Mouse (Mus musculus) ES-E14 (cell line): ENCODE data around the gene Aldh1l1. TPM values are rescaled to one million over a fixed set of nuclear protein-coding genes. Genes with fewer than 3 reads are reported as not detected.
A peak's percentile ranks its signal among the peaks of the same experiment; 100 is the strongest.

Experiments used
- DNase-seq: peaks from one replicate; pipeline ENCODE4 v3.0.0-alpha.2; 2013; ENCODE audit warnings: low read depth, low spot score
- H3K27ac ChIP-seq: 2 replicates; pipeline ENCODE4 v1.5.1; 2012; ENCODE audit warnings: low read depth, mild to moderate bottlenecking, low read length, moderate library complexity, mixed read lengths; ENCODE audit not compliant: poor library complexity, insufficient read depth, severe bottlenecking
- H3K36me3 ChIP-seq: 2 replicates; pipeline ENCODE4 v1.6.1; 2012; ENCODE audit warnings: mild to moderate bottlenecking, low read length, moderate library complexity, mixed read lengths; ENCODE audit not compliant: control insufficient read depth, poor library complexity, insufficient read depth, severe bottlenecking
- H3K4me1 ChIP-seq, 2 experiments: fragments of 150-350 bp in 1 of 2; sonication (generic) in 1 of 2; 2 replicates each; pipeline ENCODE4 v1.6.1; 2012; ENCODE audit warnings: low read length in 2 of 2, mild to moderate bottlenecking in 1 of 2, mixed read lengths in 1 of 2; ENCODE audit not compliant: control insufficient read depth in 2 of 2, insufficient read depth in 2 of 2, poor library complexity in 1 of 2
- H3K4me3 ChIP-seq, 2 experiments: fragments of 150-350 bp in 1 of 2; sonication (generic) in 1 of 2; 2 replicates each; pipeline ENCODE4 v1.5.1; 2012; ENCODE audit warnings: low read length in 2 of 2, low read depth in 1 of 2, mild to moderate bottlenecking in 1 of 2, mixed read lengths in 1 of 2; ENCODE audit not compliant: insufficient read depth in 1 of 2, poor library complexity in 1 of 2, severe bottlenecking in 1 of 2
- H3K9ac ChIP-seq: 2 replicates; pipeline ENCODE4 v1.6.1; 2012; ENCODE audit warnings: low read depth, mild to moderate bottlenecking, low read length, mixed read lengths; ENCODE audit not compliant: poor library complexity, insufficient read depth, severe bottlenecking
- H3K9me3 ChIP-seq: fragments of 150-350 bp; sonication (generic); 2 replicates; pipeline ENCODE4 v1.6.1; 2012; ENCODE audit warnings: low read depth, mild to moderate bottlenecking, low read length; ENCODE audit not compliant: control insufficient read depth, insufficient read depth
- CHD2 ChIP-seq: IDR thresholded peaks from 2 replicates; pipeline ENCODE4 v1.6.1; 2014; ENCODE audit warnings: mild to moderate bottlenecking, low read depth, low read length, inconsistent platforms
- HCFC1 ChIP-seq: IDR thresholded peaks from 2 replicates; pipeline ENCODE4 v1.6.1; 2012; ENCODE audit warnings: low read length, inconsistent platforms, borderline replicate concordance; ENCODE audit not compliant: insufficient read depth
- MAFK ChIP-seq: IDR thresholded peaks from 2 replicates; pipeline ENCODE4 v1.6.1; 2014; ENCODE audit warnings: mild to moderate bottlenecking, low read depth, low read length, inconsistent platforms; ENCODE audit not compliant: insufficient read depth
- ZC3H11A ChIP-seq: IDR thresholded peaks from 2 replicates; pipeline ENCODE4 v1.6.1; 2012; ENCODE audit warnings: low read depth, mild to moderate bottlenecking, inconsistent platforms, low read length, borderline replicate concordance
- ZNF384 ChIP-seq: IDR thresholded peaks from 2 replicates; pipeline ENCODE4 v1.6.1; 2012; ENCODE audit warnings: low read depth, low read length, inconsistent platforms
- in situ Hi-C, 2 experiments: fragments of 600-800 bp; cut with MboI; formaldehyde crosslinking; loops; one replicate each; pipeline ENCODE4 v1.15.1; 2025; ENCODE audit warnings: low sequenced_read_pairs in 2 of 2, inconsistent platforms in 1 of 2; ENCODE audit not compliant: unreplicated experiment in 2 of 2
- total RNA-seq: library from RNA; depleted of rRNA; stranded (reverse); fragments of 300-350 nt; gene quantifications from 2 replicates; pipeline ENCODE4 v1.2.3, GENCODE M21; 2012

Gene Aldh1l1
- total RNA-seq, 1 experiment = 3.9 TPM

DNA sequence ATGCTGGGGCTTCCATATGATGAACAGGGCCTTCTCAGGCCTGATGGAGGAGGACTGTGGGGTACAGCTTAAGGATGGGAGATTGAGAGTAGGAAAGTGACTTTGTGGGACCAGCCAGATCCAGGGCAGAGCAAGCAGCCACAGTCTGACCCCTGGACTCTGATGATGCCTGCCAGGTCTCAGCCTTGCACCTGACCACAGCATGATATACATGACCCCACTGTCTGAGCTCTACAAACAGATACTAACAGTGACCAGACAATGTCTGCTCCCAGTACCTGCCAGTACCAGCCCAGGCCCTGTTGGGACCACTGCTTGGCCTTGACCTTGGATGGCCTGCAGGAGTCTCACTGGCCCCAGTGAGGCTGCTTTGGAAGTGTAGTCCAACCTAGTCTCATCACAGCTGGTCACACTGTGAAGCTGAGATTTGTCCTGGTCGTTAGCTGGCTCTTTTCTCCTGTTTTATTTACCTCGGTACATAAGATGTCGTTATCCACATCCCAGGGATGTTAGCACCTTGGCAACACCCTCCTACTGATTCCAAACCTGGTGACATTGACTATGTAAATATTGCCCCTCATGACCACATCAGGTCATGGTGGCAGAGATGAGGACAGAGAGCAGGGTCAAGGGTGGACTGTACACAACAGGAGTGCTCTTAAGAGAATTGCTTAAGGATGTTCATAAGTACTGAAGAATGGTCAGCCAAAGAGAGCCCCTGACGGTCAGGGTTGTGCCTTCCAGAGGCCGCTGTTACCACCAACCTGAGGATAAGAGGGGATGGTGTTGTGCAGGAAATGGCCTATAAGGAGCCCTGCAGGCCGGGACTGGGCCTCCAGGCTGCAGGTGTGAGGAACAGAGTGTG is 71.8 kb downstream of the Aldh1l1 start:
- no peak overlapping the region for H3K9ac ChIP-seq
- H3K27ac ChIP-seq = no peak overlapping the region
- in situ Hi-C loops = loop anchor here in 1 of 2 experiments (25.0 kb wide), 1 partner anchor 896 kb away; no protein-coding TSS in a partner anchor
- DNase-seq = no peak
- TF ChIP-seq ZNF384 = no peak
- H3K9me3 ChIP-seq = no peaks in the 10 kb centered on the region
- H3K4me3 ChIP-seq = no peak overlapping the region
- no peaks in the 10 kb centered on the region; a peak in 1 of 4 replicates for H3K4me1 ChIP-seq
- H3K36me3 ChIP-seq = no peaks in the 10 kb centered on the region

DNA sequence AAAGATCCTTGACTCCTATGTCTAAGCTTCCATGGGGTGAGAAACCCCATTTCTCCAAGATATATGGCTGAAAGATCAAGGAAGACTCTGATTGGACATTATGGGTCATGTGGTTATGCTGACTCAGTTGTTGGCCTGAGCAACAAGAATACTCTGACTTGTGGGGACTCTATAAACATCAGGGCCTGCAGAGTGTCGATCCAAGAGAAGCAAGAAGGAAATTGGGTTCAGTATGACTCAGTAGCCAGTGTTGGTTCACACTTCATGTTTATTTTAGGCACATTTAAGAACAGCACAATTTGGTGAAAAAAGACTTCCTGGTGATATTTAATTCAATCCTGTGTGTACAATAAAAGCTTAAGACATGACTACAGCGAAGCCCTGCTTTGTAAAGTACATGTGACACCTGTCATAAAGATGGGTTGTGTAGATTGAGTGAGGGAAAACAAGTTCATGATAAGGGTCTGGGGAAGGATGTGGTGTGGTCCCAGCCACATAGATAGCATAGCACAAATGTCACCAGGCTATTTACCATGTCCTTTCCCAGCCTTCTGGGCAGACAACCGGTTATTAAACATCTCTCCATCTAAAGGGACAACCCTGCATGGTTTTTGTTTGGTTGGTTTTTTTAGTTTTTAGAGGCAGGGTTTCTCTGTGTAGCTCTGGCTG is 74.3 kb downstream of the Aldh1l1 start:
- no peaks in the 10 kb centered on the region; the same call in 1 of the 2 replicates for H3K36me3 ChIP-seq
- no peak for DNase-seq

DNA sequence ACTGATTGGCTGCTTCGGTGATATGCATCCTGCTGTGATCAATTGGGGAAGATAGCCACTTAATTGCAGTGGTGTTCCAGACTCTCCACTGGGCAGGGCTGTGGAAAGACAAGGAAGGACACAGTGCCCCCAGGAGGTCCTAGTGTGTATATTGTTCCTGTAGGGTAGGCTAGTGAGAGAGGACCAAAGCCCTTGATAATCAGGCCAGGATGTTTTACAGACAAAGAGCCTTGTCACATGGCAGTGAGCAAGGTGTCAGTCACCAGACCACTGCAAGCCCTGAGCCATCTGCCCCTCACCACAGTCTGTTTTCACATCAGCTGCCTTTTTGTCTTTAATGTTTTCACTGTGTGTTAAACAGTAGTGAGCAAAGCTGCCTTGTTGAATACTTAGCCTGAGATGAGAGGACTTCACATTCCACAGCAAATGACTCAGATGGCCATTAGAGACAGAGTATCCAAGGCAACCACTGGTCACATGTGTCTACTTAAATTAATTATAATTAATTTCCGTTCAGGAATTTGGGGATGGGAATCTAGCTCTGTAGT is 75.1 kb downstream of the Aldh1l1 start:
- Histone ChIP-seq H3K9ac (no peak overlapping the region), H3K36me3 (no peaks in the 10 kb centered on the region; the same call in 1 of the 2 replicates), H3K4me3 (no peak overlapping the region), H3K4me1 (no peaks in the 10 kb centered on the region; a peak in 1 of 4 replicates), H3K9me3 (no peaks in the 10 kb centered on the region), H3K27ac (no peak overlapping the region)
- DNase-seq = peak; percentile 35
- in situ Hi-C loops = loop anchor here in 1 of 2 experiments (25.0 kb wide), 1 partner anchor 899 kb away; no protein-coding TSS in a partner anchor
- TF ChIP-seq MAFK = no peak

More for the DNA sequence above, 74.3 kb downstream of the Aldh1l1 start:
- H3K4me3 ChIP-seq = no peak overlapping the region
- in situ Hi-C loops = loop anchor here in 1 of 2 experiments (25.0 kb wide), 1 partner anchor 898 kb away; no protein-coding TSS in a partner anchor
- H3K9ac ChIP-seq = no peak overlapping the region
- no peaks in the 10 kb centered on the region for H3K9me3 ChIP-seq
- TF ChIP-seq CHD2 (no peak), MAFK (no peak), ZC3H11A (no peak), HCFC1 (no peak), ZNF384 (no peak)
- H3K27ac ChIP-seq = no peak overlapping the region
- no peaks in the 10 kb centered on the region; a peak in 1 of 4 replicates for H3K4me1 ChIP-seq

DNA sequence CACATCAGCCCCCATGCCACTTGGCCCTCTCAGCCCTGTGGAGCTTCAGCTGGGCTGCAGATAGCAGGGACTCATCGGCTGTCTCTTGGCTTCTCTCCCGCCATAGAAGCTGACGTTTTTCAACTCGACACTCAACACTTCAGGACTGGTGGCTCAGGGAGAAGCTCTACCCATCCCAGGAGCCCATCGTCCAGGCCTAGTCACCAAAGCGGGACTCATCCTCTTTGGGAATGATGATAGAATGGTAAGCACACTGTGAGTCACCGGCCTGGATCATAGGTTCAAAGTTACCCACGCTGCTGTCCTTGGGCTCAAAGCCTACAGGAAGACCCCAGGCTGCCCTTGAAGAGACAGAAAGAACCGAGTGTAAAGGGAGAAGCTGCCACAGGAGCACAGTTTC is 78.0 kb downstream of the Aldh1l1 start:
- no peak for DNase-seq
- in situ Hi-C loops = loop anchor here in 1 of 2 experiments (25.0 kb wide), 1 partner anchor 902 kb away; no protein-coding TSS in a partner anchor
- Histone ChIP-seq H3K27ac (no peak overlapping the region), H3K4me1 (no peaks in the 10 kb centered on the region; a peak in 1 of 4 replicates), H3K36me3 (no peaks in the 10 kb centered on the region; the same call in 1 of the 2 replicates), H3K4me3 (no peak overlapping the region), H3K9ac (no peak overlapping the region), H3K9me3 (no peaks in the 10 kb centered on the region)
- TF ChIP-seq ZNF384 (no peak), HCFC1 (no peak), ZC3H11A (no peak), CHD2 (no peak), MAFK (no peak)
